Mouse (Mus musculus) heart, postnatal 0 days (tissue): Measurements from ENCODE around the gene Bnip3.

Experiments
- CTCF ChIP-seq: IDR thresholded peaks from 2 replicates; pipeline ENCODE4 v1.5.1; 2016; ENCODE audit warnings: antibody characterized with exemption, control low read depth, low read depth
- EP300 ChIP-seq: IDR thresholded peaks from 2 replicates; pipeline ENCODE4 v1.6.1; 2016; ENCODE audit warnings: antibody characterized with exemption, low read depth

GRCm38 (mm10) chr7:138907043-138907442 is 2.3 kb downstream of the Bnip3 start:
- TF ChIP-seq CTCF (no peak), EP300 (no peak)
